Mouse (Mus musculus): ENCODE data around the gene Cdkn1c. TPM values are rescaled to one million over a fixed set of nuclear protein-coding genes. Genes with fewer than 3 reads are reported as not detected.

Cdkn1c gene
- polyA plus RNA-seq, 1 experiment from 2014 or later: 794 TPM

- Histone ChIP-seq H3K27ac (replicated peaks in 1 of 2; ENCODE audit: control insufficient read depth in 1 of 2, insufficient read depth in 1 of 2, low read depth in 2 of 2, low read length in 2 of 2) (no peak overlapping the region), H3K9ac (ENCODE audit: low read length) (no peak overlapping the region), H3K4me1 (ENCODE audit: control insufficient read depth in 2 of 2, insufficient read depth in 2 of 2, low read length in 2 of 2) (peaks cover 10 to 11% of the 10 kb centered on the region in 2 experiments; a peak in 2 of 4 replicates), H3K9me3 (ENCODE audit: control insufficient read depth, low read length) (no peaks in the 10 kb centered on the region), H3K4me3 (ENCODE audit: control insufficient read depth in 1 of 2, insufficient read depth in 1 of 2, low read depth in 1 of 2, low read length in 2 of 2) (no peak overlapping the region), H3K36me3 (ENCODE audit: control insufficient read depth, insufficient read depth, low read length) (no peaks in the 10 kb centered on the region), H3K27me3 (ENCODE audit: control insufficient read depth, insufficient read depth, low read length) (no peaks in the 10 kb centered on the region; the same call in 1 of the 2 replicates), H3K4me2 (ENCODE audit: low read length) (no peak overlapping the region)
- no peak for ATAC-seq (ENCODE audit: insufficient number of reproducible peaks, insufficient read depth, low FRiP score, low read depth)
- whole genome bisulfite sequencing: 75% methylated on average over 1 of the region's 1 CpGs
Measured at GRCm38 (mm10) chr7:143432631-143433030, 28.2 kb downstream of the Cdkn1c start.

- Histone ChIP-seq H3K4me1 (ENCODE audit: control insufficient read depth in 2 of 2, insufficient read depth in 2 of 2, low read length in 2 of 2) (peaks cover 6 to 7% of the 10 kb centered on the region in 2 experiments; a peak in 2 of 4 replicates), H3K9ac (ENCODE audit: low read length) (no peak overlapping the region), H3K9me3 (ENCODE audit: control insufficient read depth, low read length) (no peaks in the 10 kb centered on the region), H3K27me3 (ENCODE audit: control insufficient read depth, insufficient read depth, low read length) (no peaks in the 10 kb centered on the region), H3K36me3 (ENCODE audit: control insufficient read depth, insufficient read depth, low read length) (no peaks in the 10 kb centered on the region), H3K27ac (replicated peaks in 1 of 2; ENCODE audit: control insufficient read depth in 1 of 2, insufficient read depth in 1 of 2, low read depth in 2 of 2, low read length in 2 of 2) (no peak overlapping the region), H3K4me3 (ENCODE audit: control insufficient read depth in 1 of 2, insufficient read depth in 1 of 2, low read depth in 1 of 2, low read length in 2 of 2) (no peak overlapping the region), H3K4me2 (ENCODE audit: low read length) (no peak overlapping the region)
- ATAC-seq (ENCODE audit: insufficient number of reproducible peaks, insufficient read depth, low FRiP score, low read depth): no peak
- 56% methylated on average over 2 of the region's 2 CpGs for WGBS
Measured at GRCm38 (mm10) chr7:143428814-143429499, 31.9 kb downstream of the Cdkn1c start.

GRCm38 (mm10) chr7:143428142-143428813, 32.6 kb downstream of the Cdkn1c start:
- Histone ChIP-seq H3K4me2 (ENCODE audit: low read length) (no peak overlapping the region), H3K9ac (ENCODE audit: low read length) (no peak overlapping the region), H3K27me3 (ENCODE audit: control insufficient read depth, insufficient read depth, low read length) (no peaks in the 10 kb centered on the region), H3K36me3 (ENCODE audit: control insufficient read depth, insufficient read depth, low read length) (no peaks in the 10 kb centered on the region), H3K27ac (replicated peaks in 1 of 2; ENCODE audit: control insufficient read depth in 1 of 2, insufficient read depth in 1 of 2, low read depth in 2 of 2, low read length in 2 of 2) (no peak overlapping the region), H3K9me3 (ENCODE audit: control insufficient read depth, low read length) (no peaks in the 10 kb centered on the region), H3K4me3 (ENCODE audit: control insufficient read depth in 1 of 2, insufficient read depth in 1 of 2, low read depth in 1 of 2, low read length in 2 of 2) (no peak overlapping the region), H3K4me1 (ENCODE audit: control insufficient read depth in 2 of 2, insufficient read depth in 2 of 2, low read length in 2 of 2) (peaks cover 6 to 7% of the 10 kb centered on the region in 2 experiments; a peak in 2 of 4 replicates)
- ATAC-seq (ENCODE audit: insufficient number of reproducible peaks, insufficient read depth, low FRiP score, low read depth): no peak
- 67% methylated on average over 23 of the region's 23 CpGs for WGBS

- Histone ChIP-seq H3K27me3 (ENCODE audit: control insufficient read depth, insufficient read depth, low read length) (no peaks in the 10 kb centered on the region), H3K9me3 (ENCODE audit: control insufficient read depth, low read length) (no peaks in the 10 kb centered on the region), H3K4me1 (ENCODE audit: control insufficient read depth in 2 of 2, insufficient read depth in 2 of 2, low read length in 2 of 2) (peaks cover 2 to 4% of the 10 kb centered on the region in 2 experiments; a peak in 3 of 4 replicates), H3K9ac (ENCODE audit: low read length) (no peak overlapping the region), H3K27ac (replicated peaks in 1 of 2; ENCODE audit: control insufficient read depth in 1 of 2, insufficient read depth in 1 of 2, low read depth in 2 of 2, low read length in 2 of 2) (no peak overlapping the region), H3K36me3 (ENCODE audit: control insufficient read depth, insufficient read depth, low read length) (no peaks in the 10 kb centered on the region), H3K4me3 (ENCODE audit: control insufficient read depth in 1 of 2, insufficient read depth in 1 of 2, low read depth in 1 of 2, low read length in 2 of 2) (no peak overlapping the region), H3K4me2 (ENCODE audit: low read length) (no peak overlapping the region)
- 86% methylated on average over 4 of the region's 4 CpGs for WGBS
- no peak for ATAC-seq (ENCODE audit: insufficient number of reproducible peaks, insufficient read depth, low FRiP score, low read depth)
Measured at GRCm38 (mm10) chr7:143419585-143420160, 41.2 kb downstream of the Cdkn1c start.

- no peaks in the 10 kb centered on the region for H3K9me3 ChIP-seq (ENCODE audit: control insufficient read depth, low read length)
- ATAC-seq (ENCODE audit: insufficient number of reproducible peaks, insufficient read depth, low FRiP score, low read depth): no peak
- peaks cover 2 to 4% of the 10 kb centered on the region in 2 experiments; a peak in 3 of 4 replicates for H3K4me1 ChIP-seq (ENCODE audit: control insufficient read depth in 2 of 2, insufficient read depth in 2 of 2, low read length in 2 of 2)
- no peak overlapping the region for H3K27ac ChIP-seq (replicated peaks in 1 of 2; ENCODE audit: control insufficient read depth in 1 of 2, insufficient read depth in 1 of 2, low read depth in 2 of 2, low read length in 2 of 2)
- H3K4me2 ChIP-seq (ENCODE audit: low read length): no peak overlapping the region
- no peaks in the 10 kb centered on the region for H3K27me3 ChIP-seq (ENCODE audit: control insufficient read depth, insufficient read depth, low read length)
- H3K4me3 ChIP-seq (ENCODE audit: control insufficient read depth in 1 of 2, insufficient read depth in 1 of 2, low read depth in 1 of 2, low read length in 2 of 2): no peak overlapping the region
- WGBS: 63% methylated on average over 5 of the region's 5 CpGs
- H3K36me3 ChIP-seq (ENCODE audit: control insufficient read depth, insufficient read depth, low read length): no peaks in the 10 kb centered on the region
- no peak overlapping the region for H3K9ac ChIP-seq (ENCODE audit: low read length)
Measured at GRCm38 (mm10) chr7:143417875-143418274, 43.0 kb downstream of the Cdkn1c start.

GRCm38 (mm10) chr7:143416406-143416805, 44.4 kb downstream of the Cdkn1c start:
- Histone ChIP-seq H3K36me3 (ENCODE audit: control insufficient read depth, insufficient read depth, low read length) (no peaks in the 10 kb centered on the region), H3K4me1 (ENCODE audit: control insufficient read depth in 2 of 2, insufficient read depth in 2 of 2, low read length in 2 of 2) (peaks cover 2 to 4% of the 10 kb centered on the region in 2 experiments; a peak in 3 of 4 replicates), H3K27me3 (ENCODE audit: control insufficient read depth, insufficient read depth, low read length) (no peaks in the 10 kb centered on the region), H3K4me3 (ENCODE audit: control insufficient read depth in 1 of 2, insufficient read depth in 1 of 2, low read depth in 1 of 2, low read length in 2 of 2) (no peak overlapping the region), H3K27ac (replicated peaks in 1 of 2; ENCODE audit: control insufficient read depth in 1 of 2, insufficient read depth in 1 of 2, low read depth in 2 of 2, low read length in 2 of 2) (no peak overlapping the region), H3K9ac (ENCODE audit: low read length) (no peak overlapping the region), H3K4me2 (ENCODE audit: low read length) (no peak overlapping the region), H3K9me3 (ENCODE audit: control insufficient read depth, low read length) (no peaks in the 10 kb centered on the region)
- no peak for ATAC-seq (ENCODE audit: insufficient number of reproducible peaks, insufficient read depth, low FRiP score, low read depth)
- WGBS: 89% methylated on average over 12 of the region's 12 CpGs

GRCm38 (mm10) chr7:143415070-143415469, 45.8 kb downstream of the Cdkn1c start:
- 36% methylated on average over 4 of the region's 4 CpGs for WGBS
- H3K27ac ChIP-seq (replicated peaks in 1 of 2; ENCODE audit: control insufficient read depth in 1 of 2, insufficient read depth in 1 of 2, low read depth in 2 of 2, low read length in 2 of 2): no peak overlapping the region
- H3K36me3 ChIP-seq (ENCODE audit: control insufficient read depth, insufficient read depth, low read length): no peaks in the 10 kb centered on the region
- H3K4me3 ChIP-seq (ENCODE audit: control insufficient read depth in 1 of 2, insufficient read depth in 1 of 2, low read depth in 1 of 2, low read length in 2 of 2): no peak overlapping the region
- no peak for ATAC-seq (ENCODE audit: insufficient number of reproducible peaks, insufficient read depth, low FRiP score, low read depth)
- H3K9ac ChIP-seq (ENCODE audit: low read length): peak overlapping the region; percentile 19; the same call in 1 of the 2 replicates
- H3K27me3 ChIP-seq (ENCODE audit: control insufficient read depth, insufficient read depth, low read length): no peaks in the 10 kb centered on the region
- H3K4me1 ChIP-seq (ENCODE audit: control insufficient read depth in 2 of 2, insufficient read depth in 2 of 2, low read length in 2 of 2): peaks cover 2 to 4% of the 10 kb centered on the region in 2 experiments; a peak in 3 of 4 replicates
- H3K9me3 ChIP-seq (ENCODE audit: control insufficient read depth, low read length): no peaks in the 10 kb centered on the region
- no peak overlapping the region for H3K4me2 ChIP-seq (ENCODE audit: low read length)
